Mouse (Mus musculus) E14TG2a.4 (cell line): ENCODE measurements around the gene Ttll10.

ENCODE experiments used
- CTCF ChIP-seq: conservative IDR thresholded peaks from 2 replicates; pipeline ENCODE4 v1.5.1; 2014; ENCODE audit warnings: low read length
- NANOG ChIP-seq: IDR thresholded peaks from 2 replicates; pipeline ENCODE4 v1.6.1; 2014; ENCODE audit warnings: borderline replicate concordance, low read length, mixed read lengths
- POU5F1 ChIP-seq: IDR thresholded peaks from 2 replicates; pipeline ENCODE4 v1.6.1; 2014; ENCODE audit warnings: low read length, borderline replicate concordance

- TF ChIP-seq CTCF (no peak), POU5F1 (no peak), NANOG (no peak)
Measured at GRCm38 (mm10) chr4:156063861-156064509, 4.8 kb upstream of the Ttll10 start.
